Mouse (Mus musculus): ENCODE measurements at regions not wholly inside any gene's neighbourhood (a gene's known extent, or its start where the extent isn't known, plus 50 kb on each side); places are given as distances from the start of the nearest gene placed in this dataset.

DNA sequence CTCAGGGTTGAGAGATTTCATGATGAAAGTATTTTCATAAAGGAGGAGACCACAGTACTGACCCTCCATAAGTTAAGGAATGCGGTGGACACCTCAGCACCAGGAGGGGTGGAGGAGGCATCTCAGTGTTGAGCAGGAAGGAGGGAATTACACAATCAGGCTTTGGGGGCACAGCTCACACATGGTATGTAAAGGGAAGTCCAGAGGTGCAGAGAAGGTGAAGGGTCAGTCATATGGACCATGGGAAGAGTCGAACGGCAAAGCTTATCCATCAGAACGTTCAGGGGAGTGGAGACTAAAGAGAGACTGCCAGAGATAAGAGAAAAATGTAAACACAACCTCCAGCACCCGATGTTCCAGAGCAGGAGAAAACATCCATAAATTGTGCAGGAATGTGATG is 166.4 kb upstream of the Dapk1 start:
- TF ChIP-seq CTCF (IDR thresholded peaks at IDR 0.05; ENCODE audit: borderline replicate concordance, extremely low read depth, insufficient read depth, insufficient read length) (no peak), POLR2A (IDR thresholded peaks at IDR 0.05; ENCODE audit: borderline replicate concordance, extremely low read depth, insufficient read depth, insufficient read length, poor library complexity, severe bottlenecking) (no peak)
